Mouse (Mus musculus) forebrain, embryonic 14.5 days (tissue): ENCODE data around the gene Ptbp3. TPM values are rescaled to one million over a fixed set of nuclear protein-coding genes. Genes with fewer than 3 reads are reported as not detected.
A peak's percentile ranks its signal among the peaks of the same experiment; 100 is the strongest.

Experiments used
- ATAC-seq: fragments of 200-750 bp; cut with Nextera tagmentation; 2 replicates; pipeline ENCODE4 v1.8.0; 2017; ENCODE audit warnings: mild to moderate bottlenecking, moderate library complexity
- DNase-seq: peaks from one replicate; pipeline ENCODE4 v3.0.0-alpha.2; 2015; ENCODE audit warnings: low spot score
- H3K27ac ChIP-seq: fragments of 300-500 bp; sonication (generic); 2 replicates; pipeline ENCODE4 v1.5.1; 2014; ENCODE audit warnings: low read depth, mild to moderate bottlenecking, control low read depth, low read length, moderate library complexity
- H3K27me3 ChIP-seq: fragments of 300-500 bp; sonication (generic); replicated peaks from 2 replicates; pipeline ENCODE4 v1.6.1; 2014; ENCODE audit warnings: low read length, control low read depth, mixed read lengths; ENCODE audit not compliant: control insufficient read depth, insufficient read depth
- H3K36me3 ChIP-seq: fragments of 300-500 bp; sonication (generic); 2 replicates; pipeline ENCODE4 v1.6.1; 2014; ENCODE audit warnings: low read length, control low read depth; ENCODE audit not compliant: control insufficient read depth, insufficient read depth
- H3K4me1 ChIP-seq: fragments of 300-500 bp; sonication (generic); 2 replicates; pipeline ENCODE4 v1.6.1; 2014; ENCODE audit warnings: antibody characterized with exemption, low read length, control low read depth; ENCODE audit not compliant: control insufficient read depth, insufficient read depth
- H3K4me2 ChIP-seq: fragments of 300-500 bp; sonication (generic); 2 replicates; pipeline ENCODE4 v1.6.1; 2014; ENCODE audit warnings: mild to moderate bottlenecking, control low read depth, low read length
- H3K4me3 ChIP-seq: fragments of 300-500 bp; sonication (generic); 2 replicates; pipeline ENCODE4 v1.5.1; 2014; ENCODE audit warnings: low read depth, low read length, control low read depth
- H3K9ac ChIP-seq: fragments of 300-500 bp; sonication (generic); 2 replicates; pipeline ENCODE4 v1.6.1; 2014; ENCODE audit warnings: mild to moderate bottlenecking, low read length, control low read depth, moderate library complexity
- H3K9me3 ChIP-seq: fragments of 300-500 bp; sonication (generic); replicated peaks from 2 replicates; pipeline ENCODE4 v1.6.1; 2016; ENCODE audit warnings: low read length, control low read depth, mixed read lengths; ENCODE audit not compliant: control insufficient read depth
- WGBS: fragments of 180-500 bp; shearing (Covaris S2); extraction: QIAGEN DNeasy Blood & Tissue Kit; methylation state at CpG from one replicate; pipeline ENCODE4 v1.1.7; 2014; 5-methylcytosine and 5-hydroxymethylcytosine counted together
- polyA plus RNA-seq: library from polyadenylated mRNA; unstranded; fragments of >200 nt; fragmentation: Nextera tagmentation; extraction: Ambion mirVana; gene quantifications from 2 replicates; pipeline ENCODE4 v1.2.1, GENCODE M21; 2014

Ptbp3 gene
- polyA plus RNA-seq, 1 experiment from 2014 or later, result 23.5 TPM

DNA sequence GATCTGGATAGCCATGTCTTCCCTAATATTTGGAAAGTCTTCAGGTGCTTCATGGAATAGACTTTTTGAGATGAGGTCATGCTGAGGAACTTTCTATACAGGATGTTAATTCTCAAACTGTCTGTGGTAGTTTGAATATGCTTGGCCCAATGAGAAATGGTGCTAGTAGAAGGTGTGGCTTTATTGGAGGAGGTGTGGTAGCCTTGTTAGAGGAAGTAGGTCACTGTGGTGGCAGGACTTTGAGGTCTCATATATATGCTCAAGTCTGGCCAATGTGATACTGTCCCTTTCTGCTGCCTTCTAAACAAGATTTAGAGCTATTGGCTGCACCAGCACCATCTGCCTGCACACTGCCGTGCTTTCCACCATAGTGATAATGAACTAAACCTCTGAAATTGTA lies 18.0 kb downstream of the Ptbp3 start:
- no peak for DNase-seq
- Histone ChIP-seq H3K4me2 (no peak overlapping the region), H3K4me1 (no peaks in the 10 kb centered on the region), H3K27me3 (no peaks in the 10 kb centered on the region), H3K9ac (no peak overlapping the region), H3K36me3 (no peaks in the 10 kb centered on the region), H3K27ac (no peak overlapping the region), H3K4me3 (no peak overlapping the region), H3K9me3 (no peaks in the 10 kb centered on the region)
- 68% methylated on average over 1 of the region's 1 CpGs for WGBS
- no peak for ATAC-seq

DNA sequence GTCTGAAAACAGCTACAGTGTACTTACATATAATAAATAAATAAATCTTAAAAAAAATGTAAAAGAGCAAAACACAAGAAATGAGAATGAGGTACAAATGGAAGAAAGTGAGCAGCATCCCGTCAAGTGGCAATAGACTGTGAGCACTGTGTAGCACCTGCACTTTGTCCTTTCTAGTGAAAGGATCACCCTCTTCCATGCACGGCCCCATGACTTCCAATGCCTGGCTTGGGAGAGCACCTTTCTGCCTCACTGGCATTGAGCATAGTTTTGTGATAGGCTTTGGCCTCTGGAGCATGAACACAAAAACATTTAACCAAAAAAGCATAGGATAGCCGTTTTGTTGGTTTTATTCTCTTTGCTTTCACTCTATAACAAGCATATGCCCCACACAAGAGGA lies 21.7 kb downstream of the Ptbp3 start:
- H3K9ac ChIP-seq, result no peak overlapping the region
- DNase-seq (no peak), ATAC-seq (no peak)
- no peak overlapping the region for H3K4me2 ChIP-seq
- H3K9me3 ChIP-seq, result no peaks in the 10 kb centered on the region
- no peaks in the 10 kb centered on the region for H3K27me3 ChIP-seq
- WGBS, result 82% methylated on average over 3 of the region's 3 CpGs
- H3K4me1 ChIP-seq, result no peaks in the 10 kb centered on the region
- no peak overlapping the region for H3K27ac ChIP-seq
- 0 out of 2 replicates have a peak, but pooled peaks cover 3% of the 10 kb centered on the region for H3K36me3 ChIP-seq
- H3K4me3 ChIP-seq, result no peak overlapping the region

- 80% methylated on average over 2 of the region's 2 CpGs for WGBS
- no peak for ATAC-seq
Observed at GRCm38 (mm10) chr4:59526728-59527127, 22.4 kb downstream of the Ptbp3 start.

GRCm38 (mm10) chr4:59524875-59525274 lies 24.3 kb downstream of the Ptbp3 start:
- Histone ChIP-seq H3K27me3 (no peaks in the 10 kb centered on the region), H3K9me3 (no peaks in the 10 kb centered on the region), H3K4me3 (no peak overlapping the region), H3K27ac (no peak overlapping the region), H3K36me3 (0 out of 2 replicates have a peak, but pooled peaks cover 3% of the 10 kb centered on the region), H3K4me2 (no peak overlapping the region), H3K4me1 (no peaks in the 10 kb centered on the region), H3K9ac (no peak overlapping the region)
- DNase-seq (no peak), ATAC-seq (no peak)
- WGBS, result 88% methylated on average over 3 of the region's 3 CpGs

More at GRCm38 (mm10) chr4:59526728-59527127, 22.4 kb downstream of the Ptbp3 start:
- Histone ChIP-seq H3K9ac (no peak overlapping the region), H3K4me3 (no peak overlapping the region), H3K27me3 (no peaks in the 10 kb centered on the region), H3K9me3 (no peaks in the 10 kb centered on the region), H3K27ac (no peak overlapping the region), H3K36me3 (0 out of 2 replicates have a peak, but pooled peaks cover 3% of the 10 kb centered on the region), H3K4me2 (no peak overlapping the region), H3K4me1 (no peaks in the 10 kb centered on the region)
- DNase-seq, result no peak

DNA sequence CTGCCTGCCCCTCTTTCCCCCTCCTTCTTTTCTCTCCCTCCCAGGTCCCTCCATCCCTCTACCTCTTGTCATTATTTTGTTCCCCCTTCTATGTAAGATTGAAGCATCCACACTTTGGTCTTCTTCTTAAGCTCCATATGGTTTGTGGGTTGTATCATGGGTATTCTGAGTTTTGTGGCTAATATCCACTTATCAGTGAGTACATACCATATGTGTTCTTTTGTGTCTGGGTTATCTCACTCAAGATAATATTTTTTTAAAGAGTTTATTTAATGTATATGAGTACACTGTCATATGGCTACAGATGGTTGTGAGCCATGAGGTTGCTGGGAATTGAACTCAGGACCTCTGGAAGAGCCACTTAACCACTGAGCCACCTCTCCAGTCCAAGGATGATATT lies 38.8 kb downstream of the Ptbp3 start:
- H3K36me3 ChIP-seq, result no peaks in the 10 kb centered on the region
- H3K4me3 ChIP-seq, result no peak overlapping the region
- no peak for ATAC-seq
- no peak overlapping the region for H3K4me2 ChIP-seq
- H3K9me3 ChIP-seq, result no peaks in the 10 kb centered on the region
- H3K4me1 ChIP-seq, result no peaks in the 10 kb centered on the region
- DNase-seq, result no peak
- H3K27ac ChIP-seq, result no peak overlapping the region
- H3K27me3 ChIP-seq, result no peaks in the 10 kb centered on the region
- no peak overlapping the region for H3K9ac ChIP-seq

- Histone ChIP-seq H3K4me1 (no peaks in the 10 kb centered on the region), H3K36me3 (no peaks in the 10 kb centered on the region), H3K27ac (no peak overlapping the region), H3K4me2 (no peak overlapping the region), H3K9me3 (no peaks in the 10 kb centered on the region), H3K27me3 (no peaks in the 10 kb centered on the region), H3K4me3 (no peak overlapping the region), H3K9ac (no peak overlapping the region)
- no peak for DNase-seq
- ATAC-seq, result no peak
- WGBS, result 91% methylated on average over 2 of the region's 2 CpGs
Observed at GRCm38 (mm10) chr4:59509558-59509957, 39.6 kb downstream of the Ptbp3 start.

DNA sequence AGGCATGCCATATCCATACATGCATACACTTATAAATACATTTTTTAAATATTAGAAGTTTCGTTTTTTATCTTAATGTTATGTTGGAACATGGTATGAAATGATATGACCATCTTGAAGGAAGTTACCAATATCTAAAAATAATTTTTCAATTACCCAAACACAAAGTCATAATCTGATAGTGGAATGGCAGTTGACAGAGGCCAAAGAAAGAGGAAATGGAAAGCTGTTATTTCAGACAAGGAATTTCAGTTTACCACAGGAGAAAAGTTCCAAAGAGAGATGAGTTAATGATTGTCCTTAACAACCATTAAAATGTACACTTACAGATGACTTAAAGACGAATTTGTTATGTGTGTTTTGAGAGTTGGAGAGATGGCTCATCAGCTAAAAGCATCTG lies 41.4 kb downstream of the Ptbp3 start:
- no peak overlapping the region for H3K4me2 ChIP-seq
- no peaks in the 10 kb centered on the region for H3K27me3 ChIP-seq
- 77% methylated on average over 2 of the region's 2 CpGs for WGBS
- H3K9me3 ChIP-seq, result no peaks in the 10 kb centered on the region
- H3K4me1 ChIP-seq, result no peaks in the 10 kb centered on the region
- no peaks in the 10 kb centered on the region for H3K36me3 ChIP-seq
- no peak overlapping the region for H3K9ac ChIP-seq
- H3K27ac ChIP-seq, result no peak overlapping the region
- DNase-seq, result no peak
- no peak overlapping the region for H3K4me3 ChIP-seq
- ATAC-seq, result no peak

DNA sequence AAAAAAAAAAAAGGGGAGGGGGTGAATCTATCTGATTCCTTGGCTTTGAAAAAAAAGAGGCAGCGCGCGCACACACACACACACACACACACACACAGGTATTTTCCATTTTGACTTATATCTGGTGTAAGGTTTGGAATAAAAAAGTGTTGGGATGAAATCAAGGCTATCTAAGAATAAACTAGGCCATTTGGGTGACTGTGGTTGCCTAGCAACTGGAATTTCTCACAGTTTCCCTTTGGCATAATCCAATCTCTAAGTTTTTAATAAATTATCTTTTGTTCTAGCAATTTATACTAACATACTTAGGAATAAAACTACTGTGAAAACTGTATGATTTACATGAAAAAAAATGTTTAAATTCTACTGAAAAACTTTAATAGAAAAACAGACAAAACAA lies 42.5 kb downstream of the Ptbp3 start:
- WGBS, result 100% methylated on average over 3 of the region's 3 CpGs
- ATAC-seq, result no peak
- peak; percentile 19 for DNase-seq

DNA sequence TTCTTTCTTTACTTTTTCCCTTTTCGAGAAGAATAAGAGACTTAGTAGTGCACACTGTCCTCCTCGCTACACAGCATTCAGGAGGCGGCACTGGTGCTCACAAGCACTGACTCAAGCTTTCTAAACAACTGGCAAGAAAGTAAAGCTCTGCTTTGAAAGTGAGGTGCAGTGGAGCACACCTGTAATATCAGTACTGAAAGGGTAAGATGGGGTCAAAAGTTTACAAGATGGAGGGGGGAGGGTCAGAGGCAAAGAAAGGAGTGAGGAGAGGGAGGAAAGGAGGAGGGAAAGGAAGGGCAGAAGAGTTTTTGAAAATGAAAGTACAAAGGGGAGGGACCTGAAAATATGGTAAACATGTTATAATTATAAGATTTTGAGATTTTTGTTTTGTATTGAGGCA lies 43.7 kb downstream of the Ptbp3 start:
- WGBS, result 73% methylated on average over 3 of the region's 3 CpGs
- Histone ChIP-seq H3K27me3 (no peaks in the 10 kb centered on the region), H3K9me3 (no peaks in the 10 kb centered on the region), H3K27ac (no peak overlapping the region), H3K4me3 (no peak overlapping the region), H3K9ac (no peak overlapping the region), H3K36me3 (no peaks in the 10 kb centered on the region), H3K4me2 (no peak overlapping the region), H3K4me1 (no peaks in the 10 kb centered on the region)
- ATAC-seq (no peak), DNase-seq (no peak)

More for the DNA sequence above, 42.5 kb downstream of the Ptbp3 start:
- no peak overlapping the region for H3K4me3 ChIP-seq
- no peaks in the 10 kb centered on the region for H3K9me3 ChIP-seq
- no peaks in the 10 kb centered on the region for H3K4me1 ChIP-seq
- no peak overlapping the region for H3K9ac ChIP-seq
- H3K4me2 ChIP-seq, result no peak overlapping the region
- no peaks in the 10 kb centered on the region for H3K27me3 ChIP-seq
- H3K27ac ChIP-seq, result no peak overlapping the region
- H3K36me3 ChIP-seq, result no peaks in the 10 kb centered on the region
